In the genomic region with DNA sequence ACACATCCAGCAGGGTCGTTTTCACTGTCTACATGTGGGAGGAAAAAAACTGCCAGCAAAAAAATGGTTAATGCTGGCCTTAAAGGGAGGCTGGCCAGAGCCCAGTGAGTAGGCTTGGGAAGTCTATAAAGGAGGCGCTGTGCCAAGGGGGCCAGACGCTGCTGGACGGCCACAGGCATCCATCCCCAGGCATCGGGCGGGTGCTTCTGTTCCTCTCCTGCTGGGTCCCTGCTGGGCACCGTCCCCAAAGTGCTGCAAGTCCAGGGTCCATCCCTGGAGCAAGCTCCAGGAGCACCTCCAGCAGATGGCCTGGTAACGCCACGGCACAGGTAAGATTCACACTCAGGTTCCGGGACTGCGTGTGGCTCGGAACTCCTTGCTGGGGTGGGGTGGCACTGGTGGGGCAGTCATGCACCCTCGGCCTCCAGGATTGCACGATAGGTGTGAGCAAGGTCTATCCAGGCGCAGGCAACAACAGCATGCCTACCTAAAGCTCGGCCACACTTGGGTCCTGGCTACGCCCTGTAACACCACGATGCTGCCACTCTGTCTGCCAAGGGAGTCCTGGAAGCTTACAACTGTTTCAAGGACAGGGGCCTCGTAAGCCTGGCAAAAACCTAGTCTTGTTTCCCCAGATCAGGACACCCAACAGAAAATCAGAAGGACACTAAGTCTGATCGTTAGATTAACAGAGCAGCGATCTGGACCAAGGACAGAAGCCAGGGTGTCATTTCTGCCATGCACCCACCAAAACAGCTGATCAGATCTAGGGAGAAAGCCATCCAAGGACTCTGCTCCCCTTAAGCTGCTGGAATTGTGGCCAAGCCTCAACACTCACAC, we compare ENCODE assay signal across 9 mouse cellular contexts. TPM values are rescaled to one million over a fixed set of nuclear protein-coding genes. Genes with fewer than 3 reads are reported as not detected.
DNase-seq lines count a peak whose midpoint lies in the region; ATAC-seq and TF ChIP-seq lines count a peak whose summit lies in the region.
"Had no signal": no experiment of that assay in that cellular context is flagged by ENCODE, and none has a peak within 500 bp of the region (broad histone marks: within the 10 kb centered on the region; RNA-seq: fewer than 3 reads in every experiment).

A gene (plus strand): TSS at position 126 of the 840 bp plus-strand sequence.

- no peaks in the 10 kb centered on the region for H3K9me3 ChIP-seq in lung, embryonic 14.5 days (ENCODE audit: low read depth, low read length)
- H3K9me3 ChIP-seq in heart, embryonic 13.5 days, result no peaks in the 10 kb centered on the region
- no peaks in the 10 kb centered on the region for H3K9me3 ChIP-seq in limb, embryonic 11.5 days (ENCODE audit: control insufficient read depth, low read length)

- no peak within 1 kb of the TSS for H3K27ac ChIP-seq in lung, embryonic 14.5 days (ENCODE audit: low read depth)
- no peak within 1 kb of the TSS for H3K27ac ChIP-seq in heart, embryonic 13.5 days (replicated peaks)
- no peak within 1 kb of the TSS for H3K27ac ChIP-seq in limb, embryonic 11.5 days (replicated peaks; ENCODE audit: low read depth, low read length)

- peak within 1 kb of the TSS; percentile 27 for H3K4me3 ChIP-seq in lung, embryonic 14.5 days (ENCODE audit: low read depth, low read length)
- H3K4me3 ChIP-seq in heart, embryonic 13.5 days, result peak within 1 kb of the TSS; percentile 39
- no peak within 1 kb of the TSS for H3K4me3 ChIP-seq in limb, embryonic 11.5 days (ENCODE audit: low read depth, low read length)

- DNase-seq in lung, embryonic 14.5 days, result peak; percentile 92
- no peak for DNase-seq in lung, adult 18-20 months
- DNase-seq in cerebellum, adult 8-10 months, result peak; percentile 51
- DNase-seq in limb, embryonic 11.5 days (ENCODE audit: low spot score), result peak; percentile 35
- peak; percentile 49 for DNase-seq in ovary, postnatal 36 days (ENCODE audit: low spot score)
- DNase-seq in spleen, postnatal 10 days (ENCODE audit: low spot score in 2 of 2), result no peak
- no peak for DNase-seq in layer of hippocampus, adult 18-20 months (ENCODE audit: low spot score in 2 of 2)

- H3K9ac ChIP-seq in lung, embryonic 14.5 days, result peak within 1 kb of the TSS; percentile 49
- peak within 1 kb of the TSS; percentile 73 for H3K9ac ChIP-seq in heart, embryonic 13.5 days
- H3K9ac ChIP-seq in limb, embryonic 11.5 days (ENCODE audit: low read length), result peak within 1 kb of the TSS; percentile 41; the same call in 1 of the 2 replicates

- H3K4me2 ChIP-seq in lung, embryonic 14.5 days, result peak within 1 kb of the TSS; percentile 58
- peak within 1 kb of the TSS; percentile 60 for H3K4me2 ChIP-seq in heart, embryonic 13.5 days
- H3K4me2 ChIP-seq in limb, embryonic 11.5 days (ENCODE audit: low read depth, severe bottlenecking), result peak within 1 kb of the TSS; percentile 23; the same call in 1 of the 2 replicates

- ATAC-seq in lung, embryonic 14.5 days (ENCODE audit: insufficient read depth), result peak; percentile 67
- ATAC-seq in heart, embryonic 13.5 days (ENCODE audit: extremely low read depth, insufficient number of reproducible peaks, low FRiP score, low TSS enrichment), result no peak
- peak; percentile 12; the same call in 1 of the 2 replicates for ATAC-seq in limb, embryonic 11.5 days (ENCODE audit: insufficient number of reproducible peaks, low FRiP score, low TSS enrichment, low read depth)

- WGBS in lung, embryonic 14.5 days, result 42% methylated on average over 21 of the region's 21 CpGs
- 58% methylated on average over 21 of the region's 21 CpGs for WGBS in heart, embryonic 13.5 days
- WGBS in limb, embryonic 11.5 days, result 59% methylated on average over 21 of the region's 21 CpGs

- H3K4me1 ChIP-seq in lung, embryonic 14.5 days (ENCODE audit: insufficient read depth), result peaks cover 11% of the 10 kb centered on the region; the same call in 1 of the 2 replicates
- H3K4me1 ChIP-seq in heart, embryonic 13.5 days, result peaks cover 37% of the 10 kb centered on the region
- H3K4me1 ChIP-seq in limb, embryonic 11.5 days (ENCODE audit: control insufficient read depth, insufficient read depth, low read length), result peaks cover 10% of the 10 kb centered on the region

- 0 out of 2 replicates have a peak, but pooled peaks cover 3% of the 10 kb centered on the region for H3K36me3 ChIP-seq in lung, embryonic 14.5 days (ENCODE audit: insufficient read depth)
- no peaks in the 10 kb centered on the region for H3K36me3 ChIP-seq in heart, embryonic 13.5 days
- no peaks in the 10 kb centered on the region for H3K36me3 ChIP-seq in limb, embryonic 11.5 days (ENCODE audit: control insufficient read depth, insufficient read depth, low read length)

- no peaks in the 10 kb centered on the region for H3K27me3 ChIP-seq in lung, embryonic 14.5 days (ENCODE audit: insufficient read depth, low read length)
- peaks cover 78% of the 10 kb centered on the region for H3K27me3 ChIP-seq in heart, embryonic 13.5 days (replicated peaks)
- H3K27me3 ChIP-seq in limb, embryonic 11.5 days (ENCODE audit: control insufficient read depth, insufficient read depth, low read length), result no peaks in the 10 kb centered on the region

- peak; percentile 25; the same call in 1 of the 2 replicates for TF ChIP-seq CTCF in lung, embryonic 14.5 days (IDR thresholded peaks at IDR 0.05; ENCODE audit: low read depth)

RNA-seq across cellular contexts. Expression of the gene that starts here (rescaled TPM):
- 5.5 and 5.9 TPM in 2 replicates for polyA plus RNA-seq in lung, embryonic 14.5 days (2014; fragmentation: Nextera tagmentation; extraction: Ambion mirVana)
- 0.90 and 1.2 TPM in 2 replicates for polyA plus RNA-seq in heart, embryonic 13.5 days (2015; fragmentation: Nextera tagmentation; extraction: Ambion mirVana)
- polyA plus RNA-seq in limb, embryonic 11.5 days (2014; fragmentation: Nextera tagmentation; extraction: Ambion mirVana), result 0.80 and 1.1 TPM in 2 replicates
- 1 to 10 TPM; 2.0 to 4.2 TPM for total RNA-seq in layer of hippocampus, adult 18-20 months (2021)
- total RNA-seq: liver, adult 2 months had no signal

Comparison
In these comparisons a context has a peak if more than half of its experiments do, and no peak if none do; other contexts are left out.
1. DNase-seq: peak in lung, embryonic 14.5 days (single experiment), cerebellum, adult 8-10 months (single experiment), limb, embryonic 11.5 days (single experiment) and ovary, postnatal 36 days (single experiment); none in lung, adult 18-20 months (0 of 2), spleen, postnatal 10 days (0 of 2) and layer of hippocampus, adult 18-20 months (0 of 2).
2. Peak in every context shown above with its lines, with median percentiles within 50 percentile points of each other: H3K4me2 ChIP-seq and H3K9ac ChIP-seq.